Mouse (Mus musculus): ENCODE data around the gene Runx2.

Runx2 gene

DNA sequence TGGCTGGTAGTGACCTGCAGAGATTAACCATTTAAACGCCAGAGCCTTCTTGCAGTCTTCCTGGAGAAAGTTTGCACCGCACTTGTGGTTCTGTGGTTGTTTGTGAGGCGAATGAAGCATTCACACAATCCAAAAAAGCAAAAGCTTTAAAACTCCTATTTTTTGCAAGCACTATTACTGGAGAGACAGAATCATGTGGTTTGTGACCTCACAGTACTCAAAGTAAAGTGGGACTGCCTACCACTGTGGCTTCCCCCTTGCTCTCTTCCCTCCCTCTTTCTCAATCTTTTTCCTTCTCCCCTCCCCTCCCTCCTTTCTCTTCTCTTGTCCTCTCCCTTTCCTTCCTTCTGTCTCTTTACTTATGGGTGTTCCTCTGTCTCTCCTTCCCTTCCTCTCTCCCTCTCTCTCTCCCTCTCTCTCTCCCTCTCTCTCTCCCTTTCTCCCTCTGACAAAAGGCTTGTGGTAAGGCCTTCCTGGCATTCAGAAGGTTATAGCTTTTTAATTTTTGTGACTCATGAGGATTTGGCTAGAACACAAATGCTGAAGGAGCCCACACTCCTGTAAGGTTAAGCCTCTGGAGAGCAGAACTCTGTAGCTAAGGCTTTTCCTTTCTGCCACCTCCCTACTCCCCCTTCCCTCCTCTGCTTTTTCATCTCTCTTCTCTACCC, at the start of gene Runx2:
Gene Runx2, minus strand, starts transcription at position 290 of the 668 bp plus-strand sequence.
- DNase-seq (ENCODE audit: low spot score): no peak

DNA sequence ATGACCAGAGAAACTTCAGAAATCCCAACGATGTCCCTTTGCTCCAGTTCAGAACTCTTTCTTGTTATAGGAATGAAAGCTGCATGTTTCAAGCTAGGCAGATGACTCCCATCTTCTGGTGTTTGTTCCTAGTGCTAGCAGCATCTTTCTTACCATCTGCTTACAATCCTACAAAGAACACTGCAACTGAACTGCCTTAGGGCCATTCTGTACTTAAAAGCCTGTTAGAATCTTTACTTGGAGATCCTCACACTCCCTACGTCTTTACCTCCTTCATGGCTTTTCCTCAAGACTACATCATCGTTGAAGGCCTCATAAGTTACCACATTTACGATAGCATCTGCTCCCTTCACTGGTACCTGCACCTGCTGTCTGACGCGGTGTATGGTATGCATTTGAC, 48.6 kb upstream of the Runx2 start:
- DNase-seq (ENCODE audit: low spot score): no peak

DNA sequence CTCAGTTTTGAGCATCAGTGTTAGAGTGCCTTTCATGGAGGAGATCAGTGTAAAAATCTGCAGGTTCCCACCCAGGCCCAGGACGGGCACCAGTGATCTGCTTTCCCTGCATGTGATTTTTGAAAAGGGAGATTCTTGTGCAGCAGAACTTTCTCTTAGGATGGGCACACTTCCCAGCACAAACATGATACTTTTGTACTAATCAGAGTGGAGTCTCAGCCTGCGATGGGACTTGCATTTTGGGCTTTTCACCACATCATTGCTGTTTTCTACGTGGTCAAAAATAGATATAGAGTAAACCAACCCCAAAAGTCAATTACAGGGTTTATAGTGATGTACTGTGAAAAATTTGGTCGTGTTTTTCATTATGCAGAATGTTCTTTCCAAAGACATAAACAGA, 27.6 kb upstream of the Runx2 start:
- DNase-seq (ENCODE audit: low spot score): no peak

DNA sequence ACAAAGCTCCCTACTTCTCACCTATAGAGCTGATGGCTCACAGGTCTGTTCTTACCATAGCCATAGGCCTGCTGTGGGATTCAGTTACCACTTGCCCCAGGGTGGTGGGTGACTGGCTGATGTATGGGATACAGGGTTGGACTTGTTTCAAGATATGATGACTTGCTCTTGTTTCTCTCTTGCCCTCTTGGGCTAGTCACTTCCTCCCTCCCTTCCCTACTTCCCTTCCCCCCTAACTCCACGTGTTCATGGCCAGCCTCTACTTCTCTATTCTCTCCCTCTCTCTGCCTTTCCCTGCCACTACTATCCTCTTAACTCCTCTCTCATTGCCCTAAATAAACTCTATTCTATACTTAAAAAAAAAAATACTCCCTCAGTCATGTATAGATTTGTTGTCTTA, 16.6 kb upstream of the Runx2 start:
- no peak for DNase-seq (ENCODE audit: low spot score)

DNA sequence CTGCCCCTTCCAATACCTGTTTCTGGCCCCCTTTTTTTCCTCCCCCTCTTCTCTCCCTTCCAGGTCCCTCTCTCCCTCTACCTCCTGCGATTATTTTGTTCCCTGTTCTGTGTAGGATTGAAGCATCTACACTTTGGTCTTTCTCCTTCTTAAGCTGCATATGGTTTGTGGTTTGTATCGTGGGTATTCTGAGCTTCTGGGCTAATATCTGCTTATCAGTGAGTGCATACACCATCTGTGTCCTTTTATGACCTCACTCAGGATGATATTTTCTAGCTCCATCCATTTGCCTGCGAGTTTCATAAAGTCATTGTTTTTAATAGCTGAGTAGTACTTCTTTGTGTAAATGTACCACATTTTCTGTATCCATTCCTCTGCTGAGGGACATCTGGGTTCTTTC, 15.0 kb upstream of the Runx2 start:
- no peak for DNase-seq (ENCODE audit: low spot score)

DNA sequence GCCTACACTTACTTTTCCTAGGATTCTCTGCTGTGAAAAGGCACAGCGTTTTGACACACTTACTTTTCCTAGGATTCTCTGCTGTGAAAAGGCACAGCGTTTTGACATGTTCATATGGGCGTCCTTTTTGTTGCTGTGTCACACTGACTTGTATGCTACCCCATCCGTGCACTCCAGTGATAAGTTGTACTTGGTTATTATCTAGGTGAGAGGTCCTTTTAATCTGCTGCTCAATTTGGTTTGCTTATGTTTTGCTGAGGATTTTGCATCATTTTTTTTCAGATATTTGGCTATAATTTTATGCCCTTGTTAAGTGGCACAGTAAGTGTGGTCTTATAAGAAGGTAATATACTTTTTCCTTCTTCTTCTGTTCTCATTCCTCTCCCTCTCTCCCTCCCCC, 13.4 kb upstream of the Runx2 start:
- DNase-seq (ENCODE audit: low spot score): no peak

DNA sequence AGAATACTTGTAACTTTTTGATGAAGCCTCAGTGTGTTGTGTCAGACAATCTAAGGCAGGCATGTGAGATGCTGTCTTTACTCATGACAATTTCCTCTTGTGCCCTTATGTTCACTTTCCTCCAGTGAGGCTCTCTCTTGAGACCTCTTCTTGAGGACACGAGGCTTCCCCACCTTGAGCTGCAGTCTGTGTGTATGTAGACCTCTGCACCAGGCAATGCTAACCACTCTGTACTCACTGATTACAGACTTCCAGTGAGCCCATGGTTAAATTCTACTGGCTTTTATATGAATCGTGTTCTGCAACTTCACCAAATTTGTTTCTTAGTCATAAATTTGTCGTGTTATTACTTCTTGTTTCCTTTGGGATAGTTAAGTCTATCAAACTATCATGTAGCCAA, 12.5 kb upstream of the Runx2 start:
- no peak for DNase-seq (ENCODE audit: low spot score)

DNA sequence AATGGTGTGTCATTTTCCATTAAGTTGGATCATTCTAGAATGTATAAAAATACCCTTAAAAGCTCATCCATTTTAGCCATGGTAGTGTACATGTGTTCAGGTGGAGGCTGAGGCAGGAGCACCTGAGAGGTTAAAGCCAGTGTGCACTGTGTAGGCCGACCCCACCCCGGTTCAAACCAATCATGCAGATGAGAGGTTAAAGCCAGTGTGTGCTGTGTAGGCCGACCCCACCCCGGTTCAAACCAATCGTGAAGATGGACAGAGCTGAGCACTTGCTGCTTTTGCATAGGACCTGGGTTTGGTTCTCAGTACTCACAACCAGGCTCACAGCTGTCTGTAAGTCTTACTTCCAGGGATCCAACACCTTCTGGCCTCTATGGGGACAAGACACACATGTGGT, 7.3 kb upstream of the Runx2 start:
- DNase-seq (ENCODE audit: low spot score): no peak

DNA sequence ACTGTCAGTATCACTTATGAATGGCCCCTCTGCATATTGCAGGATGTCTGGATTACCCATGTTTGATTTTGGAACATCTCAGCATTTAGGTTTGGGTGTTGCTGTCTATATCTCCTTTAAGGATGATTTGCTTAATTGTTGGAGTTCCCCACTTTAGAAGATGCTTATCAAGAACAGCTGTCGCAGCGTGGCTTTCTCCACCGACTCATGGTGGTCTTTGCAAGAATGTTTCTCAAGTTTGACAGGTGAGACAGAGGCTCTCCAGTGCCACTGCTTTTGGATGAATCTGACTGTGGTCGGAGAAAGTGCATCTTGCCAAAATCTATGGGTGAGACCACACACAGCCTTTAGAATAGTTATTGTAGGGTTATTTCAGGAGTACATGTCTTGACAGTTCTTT, 5.2 kb upstream of the Runx2 start:
- no peak for DNase-seq (ENCODE audit: low spot score)

DNA sequence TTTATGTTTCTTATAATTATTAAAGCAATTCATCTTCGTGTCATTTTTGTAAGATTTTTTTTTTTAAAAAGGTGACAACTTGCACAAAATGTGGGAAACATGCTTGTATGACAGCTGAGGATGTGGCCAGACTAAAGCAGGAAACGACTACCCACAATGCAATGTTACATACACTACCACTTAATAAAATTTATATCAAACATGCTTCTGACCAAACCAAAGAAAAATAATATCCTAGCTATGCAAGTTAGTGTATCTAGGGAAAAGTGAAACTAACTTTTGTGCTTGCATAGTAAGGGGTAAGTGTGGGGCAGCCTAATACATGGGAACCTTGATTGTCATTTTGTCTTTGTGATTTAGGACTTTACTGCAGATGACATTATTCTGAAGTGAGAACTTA, 4.2 kb upstream of the Runx2 start:
- DNase-seq (ENCODE audit: low spot score): no peak

DNA sequence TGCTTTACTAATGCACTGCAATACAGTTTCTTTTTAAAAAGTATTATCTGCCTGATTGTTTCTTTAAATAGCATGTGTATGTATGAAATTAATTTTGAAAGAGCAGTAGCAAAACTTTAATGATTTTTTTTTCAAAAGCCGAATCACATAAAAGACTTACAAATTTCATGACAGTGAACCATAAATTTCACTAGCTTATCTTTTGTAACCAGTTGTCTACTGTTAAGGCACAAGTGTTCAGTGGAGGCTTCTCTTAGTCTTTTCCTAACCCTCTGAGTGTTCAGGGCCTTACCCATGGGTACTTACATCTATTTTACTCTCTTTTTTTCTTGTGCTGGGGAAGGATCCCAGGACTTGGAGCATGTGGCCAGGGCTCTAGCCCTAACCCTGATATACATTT, 7.6 kb downstream of the Runx2 start:
- DNase-seq (ENCODE audit: low spot score): no peak

DNA sequence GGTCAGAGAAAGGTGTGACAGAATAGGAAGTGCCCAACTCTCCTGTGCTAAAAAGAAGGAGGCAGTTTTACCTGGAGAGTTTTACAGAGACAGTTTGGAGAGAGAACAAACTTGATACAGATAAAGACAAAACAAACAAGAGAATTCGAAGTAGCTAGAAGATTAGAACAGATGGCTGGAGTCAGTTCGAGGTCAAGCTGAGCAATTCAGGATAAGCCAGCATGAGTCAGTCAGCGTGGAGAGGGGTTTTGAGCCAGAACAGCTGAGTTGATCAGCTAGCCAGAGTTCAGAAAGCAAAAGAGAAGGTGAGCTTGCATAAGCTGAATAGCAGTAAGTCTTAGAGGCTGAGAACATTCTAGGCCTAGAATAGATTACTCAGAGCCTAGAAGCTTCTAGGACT, 17.3 kb downstream of the Runx2 start:
- no peak for DNase-seq (ENCODE audit: low spot score)

DNA sequence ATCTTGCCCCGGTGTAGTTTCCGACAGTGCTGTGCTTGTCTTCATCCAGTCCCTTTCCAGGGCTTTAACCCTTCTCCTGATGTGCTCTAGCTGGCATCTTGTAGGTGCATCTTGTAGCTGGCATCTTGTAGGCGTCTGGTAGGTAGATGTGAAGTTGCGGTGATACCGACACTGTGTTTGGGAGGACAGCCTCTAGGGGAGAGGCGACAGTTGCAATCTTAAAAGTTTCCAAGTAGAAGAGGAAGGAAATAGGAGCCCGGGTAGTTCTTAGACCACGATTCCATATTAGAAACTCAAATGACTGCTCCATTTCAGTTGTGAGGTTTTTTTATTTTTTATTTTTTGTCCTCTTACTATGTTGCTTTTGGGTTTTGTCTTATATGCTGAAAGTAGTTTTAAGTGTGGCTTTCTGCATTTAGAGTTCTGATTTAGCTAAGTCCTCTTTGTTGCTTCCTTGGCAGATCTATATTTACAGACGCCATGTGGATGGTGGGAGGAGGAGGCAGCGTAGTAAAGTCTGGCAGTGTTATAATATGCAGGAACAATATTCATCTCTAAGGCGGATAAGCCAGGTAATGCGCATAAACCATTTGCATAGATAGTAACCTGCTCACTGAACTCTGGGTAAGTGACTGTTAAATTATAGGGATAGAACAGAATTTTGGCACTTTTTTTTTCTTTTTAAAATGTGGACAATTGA, 22.2 kb downstream of the Runx2 start:
- DNase-seq (ENCODE audit: low spot score): no peak

DNA sequence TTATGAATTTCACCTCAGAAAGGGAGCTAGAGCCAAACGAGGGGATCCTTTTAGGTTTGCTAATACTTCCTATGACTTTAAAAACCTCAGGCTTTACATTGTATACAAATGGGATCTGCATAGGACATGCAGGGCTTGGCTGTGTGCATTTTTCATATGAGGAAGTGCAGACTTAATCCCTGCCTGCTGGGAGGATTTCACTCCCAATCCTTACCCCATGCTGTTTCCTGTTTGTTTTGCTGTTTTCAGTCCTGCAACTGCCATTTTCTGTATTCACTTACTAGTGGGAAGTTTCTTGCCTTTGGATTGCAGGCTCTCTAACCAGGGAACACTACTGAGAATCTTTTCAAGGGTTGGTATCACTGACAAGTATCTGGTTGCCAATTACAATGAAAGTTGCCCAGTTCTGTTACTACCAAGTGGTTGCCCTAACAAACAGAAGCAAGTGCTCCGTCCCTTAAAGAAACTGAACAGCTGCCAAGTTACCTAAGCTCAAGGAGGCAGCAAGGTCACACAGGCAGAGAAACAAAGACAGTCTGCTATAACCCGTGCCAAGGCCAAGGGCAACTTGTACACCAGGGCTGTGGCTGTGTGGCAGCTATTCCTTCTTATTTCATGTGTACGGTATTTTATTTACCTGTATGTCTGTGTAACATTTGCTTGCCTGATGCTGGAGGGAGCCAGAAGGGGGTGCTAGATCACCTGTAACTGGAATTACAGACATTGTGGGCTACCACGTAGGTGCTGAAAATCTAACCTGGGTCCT, 25.4 kb downstream of the Runx2 start:
- no peak for DNase-seq (ENCODE audit: low spot score)

DNA sequence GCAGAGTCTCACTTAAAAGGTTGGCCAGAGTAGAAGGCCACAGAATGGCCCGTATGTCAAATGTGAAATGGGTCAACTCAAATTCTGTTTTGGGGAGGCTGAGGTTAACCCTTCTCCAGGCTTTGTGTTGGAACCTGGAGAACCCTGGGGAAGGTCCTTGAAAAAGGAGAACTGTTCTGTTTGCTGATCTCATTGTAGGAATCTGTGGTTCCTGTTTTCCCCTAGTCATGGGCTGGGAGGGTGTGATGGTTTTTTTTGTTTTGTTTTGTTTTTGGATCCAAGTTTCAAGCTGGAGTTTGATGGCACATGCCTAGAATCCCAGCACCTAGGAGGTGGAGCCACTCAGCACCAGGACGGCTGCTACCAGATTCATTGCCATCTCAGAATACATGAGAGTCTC, 31.5 kb downstream of the Runx2 start:
- no peak for DNase-seq (ENCODE audit: low spot score)

DNA sequence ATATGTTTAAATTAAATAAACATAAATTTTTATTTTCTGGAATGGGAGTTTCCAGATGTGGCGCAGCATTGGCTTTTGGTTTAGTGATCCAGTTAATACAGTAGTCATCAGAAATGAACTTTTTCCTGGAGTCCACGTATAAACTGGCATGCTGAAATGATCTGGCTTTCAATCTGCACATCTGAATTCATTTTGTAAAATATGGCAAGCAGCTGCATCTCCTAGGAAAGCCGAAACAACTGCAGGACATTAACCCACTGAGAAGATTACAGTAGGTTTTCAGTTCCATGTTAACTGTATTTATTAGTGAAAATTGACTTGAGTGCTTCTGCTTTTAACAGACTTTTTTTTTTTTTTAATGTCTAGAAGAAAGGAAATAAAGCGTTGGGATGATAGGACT, 32.2 kb downstream of the Runx2 start:
- no peak for DNase-seq (ENCODE audit: low spot score)

DNA sequence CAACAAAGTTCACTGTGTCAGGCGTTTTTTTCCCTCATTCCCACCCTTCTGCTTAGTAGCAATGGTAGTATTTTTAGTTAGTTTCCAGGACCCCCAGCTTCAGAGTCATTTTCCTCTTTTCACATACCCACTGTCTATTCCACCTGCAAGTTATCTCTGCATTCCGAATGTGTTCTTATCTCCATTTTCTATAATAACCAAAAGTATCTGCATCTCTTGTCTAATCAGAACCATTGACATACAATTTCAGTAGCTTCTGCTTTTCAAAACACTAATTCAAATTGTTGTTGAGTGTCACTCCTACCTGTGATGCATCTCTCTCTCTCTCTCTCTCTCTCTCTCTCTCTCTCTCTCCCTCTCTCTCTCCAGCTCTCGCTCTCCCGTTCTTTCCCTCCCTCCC, 34.2 kb downstream of the Runx2 start:
- no peak for DNase-seq (ENCODE audit: low spot score)

DNA sequence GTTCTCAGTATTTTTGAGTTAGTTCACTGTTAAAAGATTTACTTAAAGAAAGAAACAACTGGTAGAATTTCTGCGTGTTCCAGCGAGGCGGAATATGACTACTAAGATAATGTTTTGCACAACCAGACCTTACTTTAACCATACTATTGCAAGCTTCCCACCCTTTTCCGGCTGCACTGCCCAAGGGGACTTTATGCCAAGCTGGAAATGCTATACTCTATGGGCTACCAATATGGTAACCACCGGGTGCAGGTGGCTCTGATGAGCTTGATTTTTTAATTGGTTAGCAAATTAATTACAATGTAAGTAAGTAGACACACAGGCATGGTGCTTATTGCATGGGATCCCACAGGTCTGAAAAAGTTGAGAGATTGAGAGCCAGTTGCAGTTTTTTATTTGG, 36.5 kb downstream of the Runx2 start:
- DNase-seq (ENCODE audit: low spot score): no peak

DNA sequence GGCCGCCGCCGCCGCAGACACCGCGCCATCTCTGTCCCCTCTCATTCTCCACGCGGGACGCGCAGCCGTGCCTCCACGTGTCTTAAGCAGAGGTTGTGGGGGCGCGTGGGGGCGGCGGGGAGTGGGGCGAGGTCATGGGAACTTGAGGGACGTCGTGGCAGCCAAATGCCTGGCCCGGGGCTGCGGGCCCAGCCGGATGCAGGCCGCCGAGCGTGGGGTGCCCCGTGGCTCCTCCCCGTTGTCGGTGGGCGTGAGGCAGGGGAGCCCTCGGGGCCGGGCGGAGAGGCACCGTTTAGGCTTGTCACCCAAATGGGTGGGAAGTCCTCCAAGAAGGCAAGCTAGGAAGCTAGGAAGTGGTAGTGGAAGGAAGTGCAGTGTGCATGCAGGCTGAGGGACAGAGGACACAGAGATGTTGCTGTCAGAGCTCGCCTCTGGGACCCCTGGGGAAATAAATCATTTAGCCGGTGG, 37.2 kb downstream of the Runx2 start:
- peak; percentile 70 for DNase-seq (ENCODE audit: low spot score)

DNA sequence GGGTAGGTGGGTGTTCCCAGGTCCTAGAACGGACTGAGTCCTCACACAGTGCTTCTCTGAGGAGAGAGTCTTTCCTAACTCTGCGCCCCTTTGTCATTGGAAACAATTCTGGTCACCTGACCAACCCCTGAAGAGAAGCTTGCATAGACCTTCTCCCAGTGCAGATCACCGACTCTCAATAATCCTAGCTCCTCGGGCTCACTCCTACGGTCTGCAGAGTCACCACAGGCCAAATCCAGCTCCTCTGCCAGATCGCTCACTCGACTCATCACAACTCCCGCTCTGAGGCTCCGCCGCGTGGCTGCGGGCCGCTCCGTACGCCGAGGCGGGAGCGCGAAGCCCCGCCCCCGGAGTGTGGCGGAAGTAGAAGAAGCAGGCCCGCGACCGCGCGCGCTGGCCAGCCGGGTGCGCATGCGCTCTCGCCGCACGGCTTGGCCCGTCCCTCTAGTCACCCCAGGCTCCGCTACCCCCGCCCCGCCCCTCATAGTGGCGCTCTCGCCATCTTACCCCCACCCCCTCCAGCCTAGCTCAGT, 37.8 kb downstream of the Runx2 start, which contains the start of gene Supt3:
Gene Supt3, plus strand, starts transcription at position 415 of the 533 bp plus-strand sequence.
- peak; percentile 99 for DNase-seq (ENCODE audit: low spot score)

DNA sequence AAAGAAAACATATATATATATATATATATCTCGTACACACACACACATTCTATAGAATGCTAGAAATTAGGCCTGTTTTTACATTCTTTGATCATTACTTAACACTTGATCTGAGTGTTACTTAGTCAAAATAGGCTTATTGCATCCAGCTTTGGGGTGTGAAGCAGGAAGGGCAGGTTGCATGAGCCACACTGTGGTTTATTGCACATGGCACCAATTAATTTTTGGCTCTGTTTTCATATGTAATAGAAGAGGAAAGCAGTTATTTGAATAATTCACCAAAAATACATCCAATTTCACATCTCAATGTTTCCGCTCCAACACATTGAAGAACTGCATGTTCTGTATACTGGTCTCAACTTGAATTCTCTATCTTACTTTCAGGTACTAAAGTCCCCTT, 42.0 kb downstream of the Runx2 start:
- DNase-seq (ENCODE audit: low spot score): no peak

DNA sequence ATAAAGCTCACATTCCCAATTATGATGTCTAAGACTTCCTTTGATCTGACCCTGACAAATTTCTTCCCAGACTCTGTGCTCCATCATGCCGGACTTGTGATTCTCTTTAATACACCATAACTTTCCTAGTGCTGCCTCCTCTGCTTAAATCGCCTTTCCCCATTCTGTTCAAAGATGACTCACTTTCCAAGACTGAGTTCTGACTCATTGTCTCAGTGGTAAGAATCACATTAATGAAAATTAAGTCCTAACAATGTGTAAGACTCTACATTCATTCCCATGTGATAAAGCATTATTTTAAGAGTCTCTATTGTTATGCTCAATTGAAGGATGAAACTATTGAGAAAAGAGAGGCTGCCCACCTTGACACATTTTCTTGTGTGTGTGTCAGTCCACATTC, 43.7 kb downstream of the Runx2 start:
- DNase-seq (ENCODE audit: low spot score): no peak

DNA sequence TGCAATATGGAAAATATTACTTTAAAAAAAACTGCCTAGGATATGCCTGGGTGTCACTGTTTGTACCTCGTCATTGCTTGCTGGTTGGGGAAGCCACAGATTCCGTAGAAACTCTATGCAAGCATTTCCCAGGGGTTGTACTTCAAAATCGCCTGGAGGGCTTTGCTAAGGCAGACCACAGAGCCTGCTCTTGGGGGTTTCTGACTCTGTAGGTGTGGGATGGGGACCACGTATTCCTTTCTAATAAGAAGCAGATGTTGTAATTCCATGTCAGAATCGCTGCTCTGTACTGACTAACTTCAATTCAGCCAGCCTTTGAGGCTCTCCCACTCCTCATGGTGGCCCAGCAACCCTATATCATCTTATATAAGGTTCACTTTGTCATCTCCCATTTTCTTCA, 46.1 kb downstream of the Runx2 start:
- no peak for DNase-seq (ENCODE audit: low spot score)
